Mouse (Mus musculus): Measurements from ENCODE around the gene Unc45a. TPM values are rescaled to one million over a fixed set of nuclear protein-coding genes. Genes with fewer than 3 reads are reported as not detected.

Unc45a gene
- polyA plus RNA-seq (2015; fragmentation: Nextera tagmentation; extraction: Ambion mirVana), result 49.7 and 50.4 TPM in 2 replicates

- H3K27me3 ChIP-seq, result no peaks in the 10 kb centered on the region
- peak within 1 kb of the TSS; percentile 65 for H3K4me3 ChIP-seq
- no peaks in the 10 kb centered on the region for H3K9me3 ChIP-seq
- peaks cover 27% of the 10 kb centered on the region for H3K36me3 ChIP-seq
- peak within 1 kb of the TSS; percentile 95 for H3K4me2 ChIP-seq (replicated peaks)
- H3K27ac ChIP-seq, result peak within 1 kb of the TSS; percentile 69
- 2% methylated on average over 11 of the region's 11 CpGs for WGBS
- ATAC-seq (ENCODE audit: low FRiP score, low read depth), result peak; percentile 44; the same call in 1 of the 2 replicates
- peak within 1 kb of the TSS; percentile 84 for H3K9ac ChIP-seq
- peaks cover 36% of the 10 kb centered on the region for H3K4me1 ChIP-seq
These were observed at the start of gene Unc45a for GRCm38 (mm10) chr7:80340793-80341192. Gene Unc45a (minus strand): TSS chr7:80341005.

- peak; percentile 18 for ATAC-seq (ENCODE audit: low FRiP score, low read depth)
- H3K4me3 ChIP-seq, result peak within 1 kb of the TSS; percentile 44
These were observed 47.1 kb upstream of the Unc45a start, which contains the start of gene Fes for GRCm38 (mm10) chr7:80387633-80388543. Gene Fes (minus strand): TSS chr7:80387946.

GRCm38 (mm10) chr7:80387033-80387632, 46.3 kb upstream of the Unc45a start:
- whole genome bisulfite sequencing, result 40% methylated on average over 17 of the region's 17 CpGs
- peaks cover 7% of the 10 kb centered on the region; the same call in 1 of the 2 replicates for H3K27me3 ChIP-seq
- H3K4me3 ChIP-seq, result peak overlapping the region; percentile 44
- H3K4me2 ChIP-seq (replicated peaks), result peak overlapping the region; percentile 72
- peak overlapping the region; percentile 72 for H3K9ac ChIP-seq
- peak; percentile 29; the same call in 1 of the 2 replicates for ATAC-seq (ENCODE audit: low FRiP score, low read depth)
- H3K27ac ChIP-seq, result peak overlapping the region; percentile 64
- H3K4me1 ChIP-seq, result peaks cover 31% of the 10 kb centered on the region
- H3K9me3 ChIP-seq, result no peaks in the 10 kb centered on the region
- H3K36me3 ChIP-seq, result peaks cover 42% of the 10 kb centered on the region

More at GRCm38 (mm10) chr7:80387633-80388543, 47.1 kb upstream of the Unc45a start, which contains the start of gene Fes:
- Histone ChIP-seq H3K4me2 (replicated peaks) (peak within 1 kb of the TSS; percentile 72), H3K9me3 (no peaks in the 10 kb centered on the region), H3K27me3 (no peaks in the 10 kb centered on the region), H3K9ac (peak within 1 kb of the TSS; percentile 72), H3K36me3 (peaks cover 42% of the 10 kb centered on the region), H3K4me1 (peaks cover 28% of the 10 kb centered on the region), H3K27ac (peak within 1 kb of the TSS; percentile 64)
- WGBS, result 6% methylated on average over 33 of the region's 33 CpGs

GRCm38 (mm10) chr7:80386235-80386930, 45.6 kb upstream of the Unc45a start:
- Histone ChIP-seq H3K4me2 (replicated peaks) (peak overlapping the region; percentile 72), H3K27ac (peak overlapping the region; percentile 64; the same call in 1 of the 2 replicates), H3K27me3 (peaks cover 7% of the 10 kb centered on the region; the same call in 1 of the 2 replicates), H3K9me3 (no peaks in the 10 kb centered on the region), H3K4me3 (peak overlapping the region; percentile 44), H3K36me3 (peaks cover 40% of the 10 kb centered on the region), H3K9ac (peak overlapping the region; percentile 72), H3K4me1 (peaks cover 31% of the 10 kb centered on the region)
- WGBS, result 40% methylated on average over 18 of the region's 18 CpGs
- ATAC-seq (ENCODE audit: low FRiP score, low read depth), result peak; percentile 65

- H3K9ac ChIP-seq, result no peak overlapping the region
- H3K27ac ChIP-seq, result no peak overlapping the region
- H3K9me3 ChIP-seq, result no peaks in the 10 kb centered on the region
- no peak overlapping the region for H3K4me3 ChIP-seq
- H3K27me3 ChIP-seq, result peaks cover 7% of the 10 kb centered on the region; the same call in 1 of the 2 replicates
- no peak for ATAC-seq (ENCODE audit: low FRiP score, low read depth)
- no peak overlapping the region for H3K4me2 ChIP-seq (replicated peaks)
- H3K4me1 ChIP-seq, result peaks cover 20% of the 10 kb centered on the region
- WGBS, result 76% methylated on average over 11 of the region's 11 CpGs
- H3K36me3 ChIP-seq, result peaks cover 39% of the 10 kb centered on the region
These were observed 42.1 kb upstream of the Unc45a start for GRCm38 (mm10) chr7:80382919-80383318.

GRCm38 (mm10) chr7:80379531-80379930, 38.7 kb upstream of the Unc45a start:
- Histone ChIP-seq H3K9ac (no peak overlapping the region), H3K4me1 (peaks cover 3% of the 10 kb centered on the region; the same call in 1 of the 2 replicates), H3K36me3 (peaks cover 39% of the 10 kb centered on the region), H3K27ac (no peak overlapping the region), H3K9me3 (no peaks in the 10 kb centered on the region), H3K4me2 (replicated peaks) (no peak overlapping the region), H3K4me3 (no peak overlapping the region), H3K27me3 (peaks cover 7% of the 10 kb centered on the region; the same call in 1 of the 2 replicates)
- 62% methylated on average over 13 of the region's 13 CpGs for WGBS
- ATAC-seq (ENCODE audit: low FRiP score, low read depth), result no peak

GRCm38 (mm10) chr7:80377471-80377870, 36.7 kb upstream of the Unc45a start:
- Histone ChIP-seq H3K4me1 (0 out of 2 replicates have a peak, but pooled peaks cover under 1% of the 10 kb centered on the region), H3K27me3 (peaks cover 4% of the 10 kb centered on the region; the same call in 1 of the 2 replicates), H3K4me3 (no peak overlapping the region), H3K27ac (no peak overlapping the region), H3K36me3 (peaks cover 30% of the 10 kb centered on the region), H3K9me3 (no peaks in the 10 kb centered on the region), H3K4me2 (replicated peaks) (no peak overlapping the region), H3K9ac (no peak overlapping the region)
- no peak for ATAC-seq (ENCODE audit: low FRiP score, low read depth)
- WGBS, result 37% methylated on average over 6 of the region's 6 CpGs

GRCm38 (mm10) chr7:80376192-80376591, 35.4 kb upstream of the Unc45a start:
- no peak overlapping the region for H3K9ac ChIP-seq
- no peak overlapping the region for H3K4me3 ChIP-seq
- no peaks in the 10 kb centered on the region for H3K4me1 ChIP-seq
- H3K36me3 ChIP-seq, result peaks cover 20% of the 10 kb centered on the region
- no peak overlapping the region for H3K27ac ChIP-seq
- no peak overlapping the region for H3K4me2 ChIP-seq (replicated peaks)
- no peaks in the 10 kb centered on the region for H3K27me3 ChIP-seq
- ATAC-seq (ENCODE audit: low FRiP score, low read depth), result no peak
- no peaks in the 10 kb centered on the region for H3K9me3 ChIP-seq
- WGBS, result 87% methylated on average over 10 of the region's 10 CpGs

GRCm38 (mm10) chr7:80375376-80376039, 34.7 kb upstream of the Unc45a start:
- H3K36me3 ChIP-seq, result peaks cover 14% of the 10 kb centered on the region
- H3K27me3 ChIP-seq, result no peaks in the 10 kb centered on the region
- no peaks in the 10 kb centered on the region for H3K9me3 ChIP-seq
- WGBS, result 84% methylated on average over 9 of the region's 9 CpGs
- ATAC-seq (ENCODE audit: low FRiP score, low read depth), result no peak
- no peaks in the 10 kb centered on the region for H3K4me1 ChIP-seq
- no peak overlapping the region for H3K9ac ChIP-seq
- H3K4me3 ChIP-seq, result no peak overlapping the region
- no peak overlapping the region for H3K4me2 ChIP-seq (replicated peaks)
- H3K27ac ChIP-seq, result no peak overlapping the region

GRCm38 (mm10) chr7:80374733-80375132, 33.9 kb upstream of the Unc45a start:
- H3K27ac ChIP-seq, result no peak overlapping the region
- no peak for ATAC-seq (ENCODE audit: low FRiP score, low read depth)
- no peak overlapping the region for H3K4me3 ChIP-seq
- 86% methylated on average over 3 of the region's 3 CpGs for WGBS
- H3K27me3 ChIP-seq, result no peaks in the 10 kb centered on the region
- no peaks in the 10 kb centered on the region for H3K9me3 ChIP-seq
- peaks cover 10% of the 10 kb centered on the region for H3K36me3 ChIP-seq
- H3K4me1 ChIP-seq, result peaks cover 7% of the 10 kb centered on the region
- no peak overlapping the region for H3K4me2 ChIP-seq (replicated peaks)
- no peak overlapping the region for H3K9ac ChIP-seq

- Histone ChIP-seq H3K4me1 (peaks cover 12% of the 10 kb centered on the region), H3K36me3 (peaks cover 6% of the 10 kb centered on the region), H3K9me3 (no peaks in the 10 kb centered on the region), H3K4me2 (replicated peaks) (no peak overlapping the region), H3K27ac (no peak overlapping the region), H3K4me3 (no peak overlapping the region), H3K9ac (no peak overlapping the region), H3K27me3 (no peaks in the 10 kb centered on the region)
- WGBS, result 55% methylated on average over 3 of the region's 3 CpGs
- no peak for ATAC-seq (ENCODE audit: low FRiP score, low read depth)
These were observed 33.5 kb upstream of the Unc45a start for GRCm38 (mm10) chr7:80374280-80374679.
